Mouse (Mus musculus) kidney, embryonic 14.5 days (tissue): Measurements from ENCODE around the gene Hivep3. TPM values are rescaled to one million over a fixed set of nuclear protein-coding genes. Genes with fewer than 3 reads are reported as not detected.

ENCODE experiments used
- ATAC-seq: fragments of 200-750 bp; cut with Nextera tagmentation; 2 replicates; pipeline ENCODE4 v1.8.0; 2017; ENCODE audit warnings: moderate number of reproducible peaks, mild to moderate bottlenecking, moderate TSS enrichment, moderate library complexity; ENCODE audit not compliant: low FRiP score, low TSS enrichment
- H3K27ac ChIP-seq: fragments of 300-500 bp; sonication (generic); 2 replicates; pipeline ENCODE4 v1.5.1; 2014; ENCODE audit warnings: low read depth, mild to moderate bottlenecking, low read length, moderate library complexity, mixed read lengths
- H3K27me3 ChIP-seq: fragments of 300-500 bp; sonication (generic); 2 replicates; pipeline ENCODE4 v1.6.1; 2014; ENCODE audit warnings: mild to moderate bottlenecking, low read length; ENCODE audit not compliant: control insufficient read depth, insufficient read depth
- H3K36me3 ChIP-seq: fragments of 300-500 bp; sonication (generic); 2 replicates; pipeline ENCODE4 v1.6.1; 2014; ENCODE audit warnings: low read length, mixed read lengths; ENCODE audit not compliant: control insufficient read depth, insufficient read depth
- H3K4me1 ChIP-seq: fragments of 300-500 bp; sonication (generic); 2 replicates; pipeline ENCODE4 v1.6.1; 2014; ENCODE audit warnings: low read length, mixed read lengths; ENCODE audit not compliant: control insufficient read depth, insufficient read depth
- H3K4me2 ChIP-seq: fragments of 300-500 bp; sonication (generic); replicated peaks from 2 replicates; pipeline ENCODE4 v1.6.1; 2014; ENCODE audit warnings: low read depth, mild to moderate bottlenecking, low read length
- H3K4me3 ChIP-seq: fragments of 300-500 bp; sonication (generic); 2 replicates; pipeline ENCODE4 v1.5.1; 2014; ENCODE audit warnings: mild to moderate bottlenecking, low read length
- H3K9ac ChIP-seq: fragments of 300-500 bp; sonication (generic); 2 replicates; pipeline ENCODE4 v1.6.1; 2014; ENCODE audit warnings: low read depth, mild to moderate bottlenecking, low read length, moderate library complexity
- H3K9me3 ChIP-seq: fragments of 300-500 bp; sonication (generic); 2 replicates; pipeline ENCODE4 v1.6.1; 2016; ENCODE audit warnings: low read length; ENCODE audit not compliant: control insufficient read depth
- WGBS: fragments of 180-500 bp; shearing (Covaris S2); extraction: QIAGEN DNeasy Blood & Tissue Kit; methylation state at CpG from one replicate; pipeline ENCODE4 v1.1.7; 2014; 5-methylcytosine and 5-hydroxymethylcytosine counted together
- polyA plus RNA-seq: library from polyadenylated mRNA; unstranded; fragments of >200 nt; fragmentation: Nextera tagmentation; extraction: Ambion mirVana; gene quantifications from 2 replicates; pipeline ENCODE4 v1.2.1, GENCODE M21; 2014

The Hivep3 gene
- polyA plus RNA-seq, 1 experiment from 2014 or later = 6.3 TPM

DNA sequence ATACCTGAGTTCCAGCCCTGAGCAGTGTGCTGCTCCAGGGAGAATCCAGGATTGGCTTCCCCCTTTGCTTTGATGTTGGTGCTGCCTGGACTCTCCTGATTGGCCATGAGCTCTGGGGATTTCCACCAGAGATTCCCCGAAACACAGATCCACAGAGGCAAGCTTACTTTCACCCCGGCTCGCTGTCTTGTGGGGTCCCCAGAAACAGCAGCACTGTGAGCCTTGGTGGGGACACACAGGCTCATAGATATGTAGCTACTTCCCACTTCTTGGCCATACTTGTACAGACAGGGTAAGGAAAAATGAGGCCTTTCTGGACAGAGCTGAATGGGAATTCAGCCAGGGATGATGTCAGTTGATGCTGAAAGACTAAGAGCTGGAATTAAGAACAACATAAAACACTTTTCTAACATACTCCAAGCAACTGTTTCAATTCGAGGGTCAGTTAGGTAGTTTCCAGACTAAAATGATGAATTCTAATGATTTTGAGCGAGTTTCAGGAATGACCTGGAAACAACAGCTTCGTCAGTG lies 17.2 kb downstream of the Hivep3 start:
- Histone ChIP-seq H3K27me3 (no peaks in the 10 kb centered on the region), H3K4me3 (no peak overlapping the region), H3K4me1 (no peaks in the 10 kb centered on the region), H3K36me3 (no peaks in the 10 kb centered on the region), H3K4me2 (no peak overlapping the region), H3K9ac (no peak overlapping the region), H3K9me3 (no peaks in the 10 kb centered on the region), H3K27ac (no peak overlapping the region)
- WGBS = 88% methylated on average over 6 of the region's 6 CpGs
- ATAC-seq = no peak

DNA sequence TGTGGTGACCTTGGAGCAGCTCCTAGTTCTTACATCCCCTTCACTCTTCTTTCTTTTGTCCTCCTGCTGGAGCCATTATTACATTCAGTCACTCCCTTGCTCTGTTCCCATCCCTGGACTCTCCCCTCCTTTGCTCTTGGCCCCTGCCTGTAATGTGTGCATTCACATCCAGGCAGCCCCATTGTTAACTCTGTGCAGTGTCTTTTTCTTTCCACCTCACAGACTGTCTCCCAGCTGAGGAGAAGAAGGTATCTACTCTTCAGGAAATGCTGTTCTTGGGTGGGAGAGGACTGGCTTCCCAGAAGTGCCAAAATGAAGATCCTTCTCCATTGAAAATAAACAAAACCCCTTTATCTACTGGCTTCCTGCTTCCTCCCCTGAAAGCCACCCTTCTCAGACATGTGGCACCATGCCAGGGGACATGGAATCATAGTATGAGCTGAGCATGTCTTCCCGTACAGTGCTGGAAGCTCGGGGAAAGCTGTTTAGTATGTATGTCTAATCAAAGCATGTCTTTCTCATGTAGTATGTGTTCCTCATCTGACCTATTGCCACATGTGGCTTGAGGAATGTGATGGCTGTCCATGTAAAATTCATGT lies 17.9 kb downstream of the Hivep3 start:
- Histone ChIP-seq H3K27me3 (no peaks in the 10 kb centered on the region), H3K9me3 (no peaks in the 10 kb centered on the region)
- no peak for ATAC-seq

DNA sequence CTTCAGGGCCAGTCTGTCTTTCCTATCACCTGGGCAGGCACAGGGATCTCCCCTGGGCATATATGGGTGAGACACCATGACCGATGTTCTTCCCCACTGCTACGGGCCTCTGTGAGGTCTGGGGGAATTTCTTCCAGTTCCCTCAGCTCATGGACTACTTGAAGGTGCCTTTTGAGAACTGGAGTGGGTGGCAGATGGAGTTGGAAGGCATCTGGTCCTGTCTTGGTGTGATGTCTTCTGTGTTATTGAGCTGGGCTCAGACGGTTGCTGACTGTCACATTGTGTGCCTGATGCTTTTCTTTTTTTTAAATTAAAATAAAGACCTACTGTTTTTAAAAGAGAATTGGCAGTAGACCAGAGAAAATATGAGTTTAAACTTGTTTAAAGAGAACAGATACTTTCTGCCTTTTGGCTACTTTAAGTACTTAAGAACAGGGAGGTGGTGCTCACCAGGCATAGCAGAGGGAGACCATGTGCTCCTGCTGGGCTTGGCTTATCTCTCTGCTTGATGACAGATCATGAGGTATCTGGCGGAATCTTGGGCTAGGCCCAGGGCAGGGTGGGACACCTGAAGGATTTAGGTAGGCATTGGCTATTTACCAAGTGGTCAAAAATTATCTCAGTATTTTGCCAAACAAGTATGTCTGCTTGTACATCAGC lies 26.1 kb downstream of the Hivep3 start:
- ATAC-seq = no peak
- H3K4me1 ChIP-seq = no peaks in the 10 kb centered on the region
- H3K36me3 ChIP-seq = no peaks in the 10 kb centered on the region
- no peak overlapping the region for H3K4me2 ChIP-seq
- no peaks in the 10 kb centered on the region for H3K27me3 ChIP-seq
- WGBS = 82% methylated on average over 4 of the region's 4 CpGs
- no peak overlapping the region for H3K27ac ChIP-seq
- no peak overlapping the region for H3K9ac ChIP-seq
- H3K9me3 ChIP-seq = no peaks in the 10 kb centered on the region
- H3K4me3 ChIP-seq = no peak overlapping the region

More for the DNA sequence above, 17.9 kb downstream of the Hivep3 start:
- no peak overlapping the region for H3K9ac ChIP-seq
- H3K4me2 ChIP-seq = no peak overlapping the region
- H3K4me3 ChIP-seq = no peak overlapping the region
- H3K27ac ChIP-seq = no peak overlapping the region
- H3K4me1 ChIP-seq = no peaks in the 10 kb centered on the region
- whole genome bisulfite sequencing = 75% methylated on average over 2 of the region's 2 CpGs
- H3K36me3 ChIP-seq = no peaks in the 10 kb centered on the region

DNA sequence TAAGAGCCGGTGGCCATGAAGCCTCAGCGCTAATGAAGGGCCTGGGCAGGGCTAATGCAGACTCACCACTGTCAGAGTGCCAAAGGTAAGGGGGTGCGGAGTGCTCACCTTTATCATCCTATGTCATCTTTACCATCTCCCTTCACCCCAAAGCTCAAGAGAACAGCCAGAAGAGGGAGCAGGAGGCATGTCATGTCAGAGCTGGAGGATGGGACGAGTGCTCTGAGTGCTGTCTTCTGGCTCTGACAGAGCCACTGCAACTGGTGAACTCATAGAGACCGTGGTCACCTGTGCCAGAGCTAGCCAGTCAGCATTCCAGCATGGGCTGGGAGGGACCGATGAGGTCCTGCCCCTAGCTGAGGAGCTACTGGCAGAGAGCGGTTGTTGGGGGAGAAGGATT lies 27.2 kb downstream of the Hivep3 start:
- no peak overlapping the region for H3K27ac ChIP-seq
- H3K4me2 ChIP-seq = no peak overlapping the region
- ATAC-seq = no peak
- no peak overlapping the region for H3K4me3 ChIP-seq
- no peaks in the 10 kb centered on the region for H3K4me1 ChIP-seq
- H3K9me3 ChIP-seq = no peaks in the 10 kb centered on the region
- 74% methylated on average over 7 of the region's 7 CpGs for WGBS
- H3K36me3 ChIP-seq = no peaks in the 10 kb centered on the region
- H3K9ac ChIP-seq = no peak overlapping the region
- H3K27me3 ChIP-seq = no peaks in the 10 kb centered on the region

DNA sequence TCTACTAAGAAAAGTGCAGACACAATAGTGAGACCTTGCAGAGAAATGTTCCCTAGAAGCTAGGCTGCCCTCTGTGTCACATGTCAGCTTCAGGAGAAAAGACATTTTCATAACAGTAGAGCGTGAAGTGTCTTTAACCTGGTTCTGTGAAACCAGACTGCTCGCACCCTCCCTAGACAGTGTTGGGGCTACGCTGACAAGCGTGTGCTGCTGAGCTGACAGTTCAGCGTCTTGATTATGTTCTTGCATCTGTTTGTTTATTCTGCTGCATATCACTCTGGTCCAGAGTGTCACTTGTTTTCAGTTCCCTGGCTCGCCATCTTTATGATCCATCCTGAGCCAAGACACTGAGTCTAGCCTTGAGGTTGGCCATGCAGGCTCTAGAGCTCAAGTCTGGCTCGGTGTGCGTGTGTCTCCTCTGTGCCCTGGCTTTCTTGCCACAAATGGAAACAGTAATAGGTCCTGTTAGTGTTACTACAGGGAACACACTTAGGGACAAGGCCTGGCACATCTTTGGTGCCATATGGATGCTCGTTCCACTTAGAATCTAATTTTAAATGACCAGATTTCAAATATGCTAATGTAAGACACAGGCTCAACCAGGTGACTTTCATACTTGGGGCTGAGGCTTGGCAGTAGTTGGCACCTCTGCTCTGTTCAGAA lies 28.0 kb downstream of the Hivep3 start:
- Histone ChIP-seq H3K27ac (no peak overlapping the region), H3K9me3 (no peaks in the 10 kb centered on the region), H3K4me3 (no peak overlapping the region), H3K9ac (no peak overlapping the region), H3K27me3 (no peaks in the 10 kb centered on the region), H3K36me3 (no peaks in the 10 kb centered on the region), H3K4me1 (no peaks in the 10 kb centered on the region), H3K4me2 (no peak overlapping the region)
- ATAC-seq = no peak
- 79% methylated on average over 9 of the region's 9 CpGs for WGBS

DNA sequence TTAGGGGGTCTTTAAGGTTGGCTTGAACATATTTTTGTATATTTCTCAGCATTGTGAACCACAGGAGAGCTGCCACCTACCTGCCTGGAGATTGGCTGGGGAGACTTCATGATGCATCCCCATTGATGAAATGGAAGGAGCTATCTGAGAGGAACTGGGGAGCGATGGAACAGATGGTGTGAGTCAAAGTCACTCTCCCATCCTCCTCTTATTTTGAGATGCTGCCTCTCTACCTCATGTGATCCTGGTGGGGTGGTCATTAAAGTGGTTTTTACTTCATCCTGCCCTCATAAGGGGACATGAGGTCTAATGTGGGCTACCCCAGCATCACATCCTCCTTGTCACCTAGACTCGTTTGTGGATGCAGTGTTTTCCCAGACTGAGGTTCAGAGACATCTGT lies 28.6 kb downstream of the Hivep3 start:
- H3K36me3 ChIP-seq = no peaks in the 10 kb centered on the region
- no peak overlapping the region for H3K4me3 ChIP-seq
- H3K9ac ChIP-seq = no peak overlapping the region
- no peaks in the 10 kb centered on the region for H3K4me1 ChIP-seq
- ATAC-seq = no peak
- WGBS = 67% methylated on average over 2 of the region's 2 CpGs
- H3K9me3 ChIP-seq = no peaks in the 10 kb centered on the region
- no peak overlapping the region for H3K27ac ChIP-seq
- H3K27me3 ChIP-seq = no peaks in the 10 kb centered on the region
- H3K4me2 ChIP-seq = no peak overlapping the region

DNA sequence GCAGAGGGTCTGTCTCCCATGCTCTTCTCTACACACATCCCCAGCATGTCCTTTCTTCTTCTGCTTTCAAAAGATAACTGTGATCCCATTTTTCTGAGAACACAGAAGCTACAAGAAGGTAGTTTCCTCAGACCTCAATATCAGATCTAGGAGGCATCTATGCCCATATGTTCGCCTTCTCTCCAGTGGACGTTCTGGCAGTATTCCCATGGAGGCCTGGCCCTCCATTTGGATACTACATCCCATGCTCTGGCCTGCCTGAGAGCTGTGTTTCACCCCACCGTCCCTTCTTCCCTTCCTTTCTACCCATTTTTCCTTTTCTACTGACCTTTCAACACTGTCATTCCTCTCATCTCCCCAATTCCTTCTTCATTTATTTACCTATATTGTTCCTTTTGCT lies 34.5 kb downstream of the Hivep3 start:
- no peaks in the 10 kb centered on the region for H3K9me3 ChIP-seq
- no peak overlapping the region for H3K9ac ChIP-seq
- H3K4me3 ChIP-seq = no peak overlapping the region
- H3K4me2 ChIP-seq = no peak overlapping the region
- no peak overlapping the region for H3K27ac ChIP-seq
- H3K27me3 ChIP-seq = no peaks in the 10 kb centered on the region
- H3K36me3 ChIP-seq = no peaks in the 10 kb centered on the region
- ATAC-seq = no peak
- 85% methylated on average over 3 of the region's 3 CpGs for WGBS
- H3K4me1 ChIP-seq = no peaks in the 10 kb centered on the region

DNA sequence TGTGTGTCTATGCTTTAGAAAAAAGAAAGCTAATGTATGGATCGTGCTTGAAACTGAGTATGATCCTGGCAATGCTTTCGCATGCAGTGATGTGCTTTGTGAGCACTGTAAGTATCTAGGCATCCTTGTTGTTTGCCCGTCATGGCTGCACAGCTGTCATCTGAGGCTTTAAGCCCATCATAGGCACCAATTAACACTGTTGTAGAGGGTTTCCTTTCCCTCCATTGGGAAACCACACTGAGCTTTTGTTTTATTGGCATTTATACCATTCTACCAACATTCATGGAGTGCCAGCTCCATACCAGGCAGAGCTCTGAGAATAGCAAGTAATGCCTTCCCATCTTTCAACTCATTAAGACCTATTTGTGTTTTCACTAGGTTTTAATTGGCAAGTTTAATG lies 42.3 kb downstream of the Hivep3 start:
- no peak for ATAC-seq
- Histone ChIP-seq H3K27ac (no peak overlapping the region), H3K9me3 (no peaks in the 10 kb centered on the region), H3K4me3 (no peak overlapping the region), H3K9ac (no peak overlapping the region), H3K27me3 (no peaks in the 10 kb centered on the region), H3K4me1 (no peaks in the 10 kb centered on the region), H3K4me2 (no peak overlapping the region), H3K36me3 (no peaks in the 10 kb centered on the region)
- WGBS = 91% methylated on average over 3 of the region's 3 CpGs

DNA sequence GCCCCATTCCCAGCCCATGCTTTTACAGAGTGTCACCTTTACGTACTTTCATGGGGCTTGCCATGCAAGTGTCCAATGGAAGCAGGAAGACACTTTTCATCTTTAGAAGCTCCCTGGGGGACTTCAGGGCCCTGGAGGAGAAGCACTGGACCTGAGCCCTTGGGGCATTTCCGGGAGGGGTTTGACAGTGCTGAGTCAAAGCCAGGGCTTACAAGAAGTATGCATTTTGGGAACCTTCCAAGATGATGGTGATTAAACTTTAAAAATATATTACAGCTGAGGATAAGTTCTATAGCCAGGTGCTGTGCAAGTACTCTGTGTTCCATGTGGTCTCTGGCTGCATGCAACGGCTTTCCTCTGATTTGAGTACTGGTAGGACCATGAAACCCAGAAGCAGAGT lies 43.6 kb downstream of the Hivep3 start:
- WGBS = 83% methylated on average over 3 of the region's 3 CpGs

More for the DNA sequence above, 43.6 kb downstream of the Hivep3 start:
- ATAC-seq = no peak
- Histone ChIP-seq H3K36me3 (no peaks in the 10 kb centered on the region), H3K27ac (no peak overlapping the region), H3K27me3 (no peaks in the 10 kb centered on the region), H3K9ac (no peak overlapping the region), H3K4me3 (no peak overlapping the region), H3K4me1 (no peaks in the 10 kb centered on the region), H3K9me3 (no peaks in the 10 kb centered on the region), H3K4me2 (no peak overlapping the region)
